Mouse (Mus musculus): ENCODE measurements around the gene Il1r1.
A peak's percentile ranks its signal among the peaks of the same experiment; 100 is the strongest.

Il1r1 gene

GRCm38 (mm10) chr1:40324955-40325702 lies 100.2 kb downstream of the Il1r1 start:
- peak; percentile 12 for DNase-seq

- no peak for DNase-seq
These were observed 100.9 kb downstream of the Il1r1 start for GRCm38 (mm10) chr1:40325711-40326327.

GRCm38 (mm10) chr1:40327604-40328003 lies 102.7 kb downstream of the Il1r1 start:
- no peak for DNase-seq

GRCm38 (mm10) chr1:40329526-40329925 lies 104.6 kb downstream of the Il1r1 start:
- no peak for DNase-seq

- no peak for DNase-seq
These were observed 105.3 kb downstream of the Il1r1 start for GRCm38 (mm10) chr1:40330181-40330580.

- no peak for DNase-seq
These were observed 114.5 kb downstream of the Il1r1 start for GRCm38 (mm10) chr1:40339346-40339745.

- no peak for DNase-seq
These were observed 115.2 kb downstream of the Il1r1 start for GRCm38 (mm10) chr1:40340102-40340501.

- no peak for DNase-seq
These were observed 127.5 kb downstream of the Il1r1 start for GRCm38 (mm10) chr1:40352158-40352903.

- DNase-seq, result no peak
These were observed 128.0 kb downstream of the Il1r1 start for GRCm38 (mm10) chr1:40352904-40353286.

- no peak for DNase-seq
These were observed 129.8 kb downstream of the Il1r1 start for GRCm38 (mm10) chr1:40354665-40355064.

- peak; percentile 20 for DNase-seq
These were observed 130.6 kb downstream of the Il1r1 start for GRCm38 (mm10) chr1:40355431-40355843.

GRCm38 (mm10) chr1:40355904-40356521 lies 131.1 kb downstream of the Il1r1 start:
- DNase-seq, result peak; percentile 34

GRCm38 (mm10) chr1:40357921-40358320 lies 133.0 kb downstream of the Il1r1 start:
- DNase-seq, result no peak

GRCm38 (mm10) chr1:40358351-40358750 lies 133.5 kb downstream of the Il1r1 start:
- no peak for DNase-seq

GRCm38 (mm10) chr1:40358771-40359181 lies 133.9 kb downstream of the Il1r1 start:
- no peak for DNase-seq

- DNase-seq, result no peak
These were observed 134.9 kb downstream of the Il1r1 start for GRCm38 (mm10) chr1:40359731-40360130.

- DNase-seq, result no peak
These were observed 136.1 kb downstream of the Il1r1 start for GRCm38 (mm10) chr1:40360969-40361368.

- DNase-seq, result no peak
These were observed 136.7 kb downstream of the Il1r1 start for GRCm38 (mm10) chr1:40361596-40361995.

GRCm38 (mm10) chr1:40362784-40363183 lies 137.9 kb downstream of the Il1r1 start:
- DNase-seq, result no peak

All from lung, postnatal 14 days (tissue).